Mouse (Mus musculus): ENCODE measurements around the gene Coq9.

Coq9 gene

DNA sequence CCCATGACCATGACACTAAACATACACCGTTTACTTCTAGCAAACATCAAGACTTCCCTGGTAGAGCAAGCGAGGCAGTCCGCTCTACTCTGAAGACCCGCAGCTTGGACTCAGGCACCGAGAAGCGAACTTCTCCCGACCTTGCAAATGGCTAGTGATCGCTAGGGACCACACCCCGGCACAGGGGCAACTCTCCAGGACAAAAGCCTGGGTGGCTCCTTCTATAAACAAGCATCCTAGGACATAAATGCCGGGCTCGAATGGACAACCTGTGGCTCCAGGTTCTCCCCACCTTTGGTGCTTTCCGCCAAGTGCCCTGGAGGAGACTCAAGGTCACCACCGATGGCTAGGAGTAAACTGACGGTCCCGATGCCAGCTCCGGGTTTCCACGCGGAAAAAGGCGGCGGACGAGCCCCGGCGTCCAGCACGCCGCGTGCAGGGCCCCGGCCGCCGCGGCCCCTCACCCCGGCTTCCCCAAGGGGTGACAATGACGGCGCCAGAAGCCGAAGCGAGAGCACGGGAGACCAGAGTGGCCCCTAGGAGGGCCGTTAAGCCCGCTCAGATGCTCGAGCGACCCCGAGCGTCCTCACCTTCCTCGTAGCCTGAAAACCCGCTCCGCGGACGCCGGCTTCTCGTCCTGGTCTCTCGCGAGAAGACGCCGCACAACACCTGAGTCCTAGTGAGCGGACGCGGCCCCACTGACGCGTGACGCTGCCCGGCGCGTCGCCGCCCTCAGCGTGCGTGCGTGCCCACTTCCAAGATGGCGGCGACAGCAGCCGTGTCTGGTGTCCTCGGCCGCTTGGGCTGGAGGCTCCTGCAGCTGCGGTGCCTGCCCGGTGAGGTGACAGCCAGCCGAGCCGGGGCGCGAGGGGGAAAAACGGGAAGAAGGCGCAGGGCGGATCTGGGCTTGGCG is at the start of gene Coq9, which contains the start of gene Ciapin1:
TSS of gene Coq9 (plus strand) at position 660 of the 913 bp plus-strand sequence.
TSS of gene Ciapin1 (minus strand) at position 697 of the 913 bp plus-strand sequence.
- peak; percentile 99 for DNase-seq (ENCODE audit: low spot score)

DNA sequence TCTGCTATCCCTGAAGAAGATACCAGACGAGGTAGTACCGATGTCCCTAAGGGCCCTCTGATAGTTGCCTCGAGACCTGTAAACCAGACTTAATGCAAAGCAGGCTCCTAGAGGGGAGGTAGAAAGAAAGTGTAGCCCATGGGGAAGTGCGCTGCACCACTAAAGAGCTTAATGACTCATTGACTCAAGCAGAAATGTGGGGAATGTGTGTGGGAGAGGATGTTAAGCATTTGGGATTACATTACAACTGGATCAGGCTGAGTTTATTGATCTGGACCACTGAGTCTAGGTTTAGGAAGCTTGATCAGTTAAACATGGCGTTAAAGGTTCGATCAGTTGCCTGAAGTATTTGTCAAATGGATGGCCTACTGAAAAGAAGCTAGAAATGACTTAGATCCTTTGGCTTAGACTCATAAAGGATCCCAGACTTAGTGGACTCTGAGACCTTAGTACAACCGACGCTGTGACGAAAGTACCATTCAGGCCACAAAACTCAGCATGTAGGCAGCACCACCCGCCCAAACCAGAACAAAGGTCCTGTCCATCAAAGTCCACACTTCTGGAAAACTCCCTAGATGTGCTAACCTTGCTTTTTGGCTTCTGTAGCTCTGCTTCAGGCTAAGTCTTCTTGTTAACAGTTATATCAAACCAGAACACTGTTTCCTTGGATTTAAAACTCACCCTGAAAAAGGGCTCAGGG is 48.7 kb upstream of the Coq9 start:
- DNase-seq (ENCODE audit: low spot score): no peak

DNA sequence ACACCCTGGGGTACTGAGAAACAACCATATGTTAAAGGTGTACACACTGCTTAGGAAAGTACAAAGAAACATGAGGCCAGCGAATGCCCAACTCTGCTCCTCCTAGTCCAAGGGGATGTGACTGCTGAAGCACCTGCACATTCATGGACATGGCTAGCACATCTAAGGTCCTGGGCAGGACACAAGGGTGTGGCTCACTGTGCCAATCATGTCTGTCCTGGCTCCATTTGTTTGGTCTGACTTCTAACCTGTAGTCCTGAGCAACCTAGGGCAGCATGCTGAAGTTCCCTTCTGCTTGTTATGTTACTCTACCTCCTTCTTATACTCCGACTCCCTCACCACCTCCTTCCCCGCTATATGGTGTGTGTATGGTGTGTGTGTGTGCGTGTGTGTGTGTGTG is 43.8 kb upstream of the Coq9 start:
- no peak for DNase-seq (ENCODE audit: low spot score)

DNA sequence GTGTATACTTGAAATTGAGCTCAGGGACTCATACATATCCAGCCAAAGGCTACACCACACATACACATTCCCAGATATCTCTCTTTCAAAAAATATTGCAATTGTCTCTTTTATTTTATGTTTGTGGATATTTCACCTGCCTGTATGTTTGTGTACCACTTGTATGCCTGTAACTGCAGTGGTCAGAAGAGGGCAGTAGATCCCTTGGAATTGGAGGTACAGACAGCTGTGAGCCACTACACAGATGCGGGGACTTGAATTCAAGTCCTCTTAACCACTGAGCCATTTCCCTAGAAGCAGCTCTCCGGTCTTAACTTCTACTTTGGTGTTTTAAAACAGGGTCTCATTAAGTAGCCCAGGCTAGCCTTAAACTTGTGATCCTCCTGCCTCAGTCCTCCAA is 43.3 kb upstream of the Coq9 start:
- no peak for DNase-seq (ENCODE audit: low spot score)

DNA sequence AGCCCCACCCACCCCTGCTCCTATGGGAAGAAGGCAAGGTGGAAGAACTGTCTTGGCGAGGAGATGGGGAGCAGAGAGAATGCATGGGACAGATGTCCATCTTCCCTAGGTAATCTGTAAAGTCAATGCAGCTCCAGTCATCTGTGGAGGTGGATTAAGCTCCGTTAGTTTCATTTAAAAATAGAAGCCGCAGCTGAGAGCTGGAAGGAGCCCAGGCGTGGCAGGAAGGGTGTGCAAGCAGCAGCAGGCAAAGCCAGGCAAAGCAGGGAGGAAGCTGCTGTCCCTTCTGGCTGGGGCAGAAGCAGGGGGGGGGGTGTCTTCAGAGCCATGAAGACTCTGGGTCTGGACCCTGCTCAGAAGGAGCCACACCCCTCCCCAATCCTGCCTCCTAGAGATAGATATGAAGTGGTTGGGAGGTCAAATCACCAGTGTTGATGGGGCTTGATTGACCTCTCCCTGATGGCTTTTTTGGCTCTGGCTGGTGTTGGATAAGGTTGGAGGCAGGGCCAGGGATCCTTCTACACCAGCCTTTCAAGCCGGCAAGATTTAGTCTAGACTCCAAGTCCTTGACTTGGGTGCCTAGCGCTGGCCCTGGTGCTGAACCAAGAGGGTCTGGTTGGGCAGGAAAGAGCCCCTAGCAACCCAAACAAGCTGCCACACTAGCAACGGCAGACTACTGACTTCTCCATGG is 37.7 kb upstream of the Coq9 start:
- peak; percentile 67 for DNase-seq (ENCODE audit: low spot score)

DNA sequence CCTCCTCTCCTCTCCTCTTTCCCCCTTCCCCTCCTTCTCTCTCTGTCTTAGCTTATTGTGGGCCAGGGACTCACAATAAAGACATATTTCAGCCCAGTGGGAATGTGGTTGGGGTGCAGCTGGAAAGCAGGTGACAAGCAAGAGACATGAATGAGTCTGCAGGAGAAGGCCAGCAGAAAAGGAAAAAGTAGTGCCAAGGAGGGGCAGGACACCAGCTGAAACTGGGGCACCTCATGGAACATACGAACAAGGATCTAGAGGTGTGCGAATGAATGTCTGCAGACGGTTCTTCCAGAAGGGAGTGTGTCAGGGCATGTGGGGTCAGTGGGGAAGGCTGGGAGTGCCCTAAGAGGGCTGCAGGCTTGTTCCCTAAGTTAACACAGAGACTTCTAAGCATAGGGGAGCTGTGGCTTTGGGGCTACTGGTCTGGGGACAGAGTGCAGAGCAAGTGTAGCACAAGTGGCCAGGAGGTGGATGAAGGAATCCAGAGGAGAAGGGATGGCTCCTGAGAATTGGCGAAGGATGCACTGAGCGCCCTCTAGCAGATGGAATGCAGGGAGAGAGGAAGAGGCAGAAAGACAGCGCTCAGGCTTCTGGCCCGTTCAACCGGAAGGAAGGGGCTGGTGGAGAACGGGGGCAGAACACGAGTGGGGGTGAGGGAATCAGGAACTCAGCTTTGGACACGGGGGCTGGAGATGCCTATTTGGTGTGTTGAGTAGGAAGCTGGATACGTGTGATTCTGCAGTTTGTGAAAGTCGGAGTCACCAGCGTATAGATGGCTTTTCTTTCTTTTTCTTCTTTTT is 36.6 kb upstream of the Coq9 start:
- peak; percentile 55 for DNase-seq (ENCODE audit: low spot score)

DNA sequence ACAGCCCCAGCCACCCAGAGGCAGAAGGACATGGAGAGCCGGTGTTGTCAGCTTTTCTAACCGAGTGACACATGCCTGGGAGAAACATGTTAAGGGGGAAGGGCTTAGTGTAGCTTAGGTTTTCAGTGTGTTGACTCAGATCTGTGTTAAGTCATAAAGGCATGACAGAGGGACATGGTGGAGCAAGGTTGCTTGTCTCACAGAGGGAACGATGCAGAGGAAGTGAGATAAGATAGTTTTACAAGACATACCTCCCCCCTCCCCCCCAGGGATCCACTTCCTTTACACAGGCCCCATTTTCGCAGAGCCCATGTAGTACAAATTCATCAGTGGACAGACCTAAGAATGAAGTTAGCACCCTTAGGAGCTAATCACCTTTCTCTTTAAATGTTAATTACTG is 35.7 kb upstream of the Coq9 start:
- DNase-seq (ENCODE audit: low spot score): no peak

DNA sequence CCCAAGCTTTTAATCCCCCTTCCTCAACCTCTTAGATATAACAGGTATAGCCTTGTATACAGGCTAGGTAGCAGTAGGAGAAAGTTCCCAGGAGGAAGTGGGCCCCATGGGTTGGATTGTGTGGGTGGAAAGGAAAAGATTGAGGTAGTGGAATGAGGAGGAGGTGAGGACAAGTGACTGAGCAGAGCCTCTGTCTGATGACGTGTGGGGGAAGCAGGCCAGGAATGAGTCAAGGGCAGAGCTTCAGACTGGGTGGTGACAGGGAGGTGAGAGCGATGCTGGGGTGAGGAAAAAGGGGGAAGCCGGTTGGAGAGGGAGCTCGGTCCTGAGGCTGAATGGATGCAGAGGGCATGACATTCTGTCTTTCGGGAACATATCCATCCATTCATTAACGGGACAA is 34.6 kb upstream of the Coq9 start:
- DNase-seq (ENCODE audit: low spot score): no peak

DNA sequence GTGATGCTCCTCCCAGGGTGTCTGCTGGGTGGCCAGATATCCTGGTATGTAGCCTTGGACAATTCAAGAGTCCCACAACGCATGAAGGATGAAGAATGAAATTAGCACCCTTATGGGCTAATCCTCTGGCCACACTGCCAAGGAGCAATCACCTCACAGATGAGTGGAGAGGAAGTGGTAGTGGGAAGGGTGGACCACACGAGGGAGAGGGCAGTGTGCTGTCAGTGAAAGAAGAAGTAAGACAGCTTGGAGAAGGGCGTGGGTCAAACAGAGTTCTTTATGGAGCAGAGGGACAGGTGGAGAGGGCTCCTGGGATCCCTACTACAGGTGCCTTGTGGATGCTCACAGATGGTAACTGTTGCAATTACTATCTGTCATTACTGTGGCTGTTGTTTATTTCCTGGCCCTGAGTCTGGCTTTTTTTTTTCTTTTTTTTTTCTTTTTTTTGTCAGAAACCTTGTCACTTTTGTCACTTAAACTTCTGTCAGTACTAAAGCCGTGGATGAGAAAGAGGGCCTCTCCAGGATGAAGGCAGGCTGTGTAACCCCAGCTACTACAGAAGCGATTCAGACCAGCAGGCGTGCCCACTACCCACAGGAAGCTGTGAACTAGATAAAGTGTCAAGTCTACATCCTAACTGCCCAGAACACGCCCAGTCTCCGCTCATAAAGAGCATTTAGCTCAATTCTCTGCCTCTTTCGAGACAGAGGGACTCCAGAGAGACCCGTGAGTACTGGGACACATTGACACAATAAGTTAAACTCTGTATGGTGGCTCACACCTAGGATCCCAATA is 33.4 kb upstream of the Coq9 start:
- DNase-seq (ENCODE audit: low spot score): no peak

DNA sequence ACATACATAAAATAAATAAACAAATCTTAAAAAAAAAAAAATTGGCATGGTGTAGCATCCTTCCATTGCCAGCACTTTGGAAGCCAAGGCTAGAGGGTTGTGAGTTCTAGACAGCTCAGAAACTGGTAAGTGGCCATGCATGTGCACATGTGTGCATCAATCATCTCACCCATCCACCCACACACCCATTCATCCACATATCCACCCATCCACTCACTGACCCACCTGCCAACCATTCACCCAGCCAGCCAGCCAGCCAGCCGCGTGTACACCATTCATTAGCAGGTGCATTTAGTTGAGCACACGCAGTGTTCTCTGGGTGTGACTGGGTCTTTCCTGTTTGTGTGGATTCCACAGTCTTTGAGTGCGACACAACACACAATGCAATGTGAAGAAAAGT is 32.3 kb upstream of the Coq9 start:
- DNase-seq (ENCODE audit: low spot score): no peak

DNA sequence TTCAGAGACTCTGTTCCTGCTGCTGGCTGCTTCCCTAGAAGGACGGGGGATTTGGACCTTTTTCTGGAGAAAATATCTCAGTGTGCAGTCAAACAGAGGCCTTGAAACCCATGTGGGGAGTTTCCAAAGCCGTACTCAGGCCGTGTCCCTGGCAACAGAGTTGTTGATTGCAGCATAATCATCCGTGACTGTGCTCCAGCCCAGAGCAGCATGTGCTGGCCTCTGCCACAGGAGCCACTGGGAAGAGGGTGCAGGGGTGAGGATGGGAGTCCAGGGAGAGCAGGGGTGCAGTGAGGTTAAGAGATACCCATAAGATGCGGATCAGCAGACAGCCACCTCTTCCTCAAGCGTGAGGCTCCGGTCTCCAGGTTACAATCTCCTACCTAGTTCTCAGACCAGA is 30.6 kb upstream of the Coq9 start:
- DNase-seq (ENCODE audit: low spot score): peak; percentile 23

DNA sequence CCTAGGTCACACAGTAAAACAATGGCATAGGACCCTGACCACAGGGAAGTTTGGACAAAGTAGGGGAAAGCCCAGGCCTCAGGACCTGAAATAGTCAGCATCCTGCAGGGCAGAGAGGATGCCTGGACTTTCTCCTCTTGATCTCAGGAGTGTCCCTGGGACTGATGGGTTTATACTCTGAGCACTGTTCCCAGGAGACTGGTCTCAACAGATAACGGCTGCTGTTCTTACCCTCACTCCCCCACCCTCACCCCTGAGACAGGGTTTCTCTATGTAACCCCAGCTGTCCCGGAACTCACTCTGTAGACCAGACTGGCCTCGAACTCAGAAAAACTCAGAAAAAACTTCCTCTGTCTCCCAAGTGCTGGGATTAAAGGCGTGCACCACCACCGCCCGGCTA is 29.7 kb upstream of the Coq9 start:
- no peak for DNase-seq (ENCODE audit: low spot score)

DNA sequence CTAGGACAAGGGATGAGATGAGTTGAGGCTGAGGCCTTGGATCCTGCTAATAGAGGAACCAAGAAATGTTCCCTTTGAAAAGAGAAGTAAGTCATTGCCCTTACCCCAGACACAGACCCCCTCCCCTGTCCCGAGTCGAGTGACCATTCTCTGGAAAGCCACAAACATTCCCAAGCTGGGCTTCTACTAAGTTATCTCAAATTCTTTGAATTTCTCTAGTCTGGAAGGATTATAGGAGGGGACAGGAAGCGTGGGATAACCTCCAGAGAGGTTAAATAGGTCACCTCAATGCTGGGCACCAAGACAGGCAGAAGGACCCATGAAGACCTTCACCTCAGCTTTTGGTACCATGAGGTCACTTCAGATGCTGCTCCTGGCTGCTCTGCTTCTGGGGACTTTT is 28.0 kb upstream of the Coq9 start, which contains the start of gene Ccl17:
TSS of gene Ccl17 (plus strand) at position 301 of the 400 bp plus-strand sequence.
- no peak for DNase-seq (ENCODE audit: low spot score)

DNA sequence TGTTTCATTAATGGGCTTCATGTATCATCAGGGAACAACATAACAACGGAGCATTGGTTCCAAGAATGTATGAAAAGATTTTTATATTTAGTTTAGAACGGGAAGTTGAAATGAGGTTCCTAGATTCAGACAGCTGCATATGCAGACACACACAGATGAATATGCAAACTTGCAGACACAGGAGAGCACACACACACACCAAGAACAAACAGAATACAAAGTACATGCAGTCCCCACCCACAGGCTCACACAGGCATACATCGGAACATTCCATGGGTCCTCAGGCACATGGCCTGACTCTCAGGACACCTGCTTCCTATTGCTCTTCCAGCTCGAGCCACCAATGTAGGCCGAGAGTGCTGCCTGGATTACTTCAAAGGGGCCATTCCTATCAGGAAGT is 27.3 kb upstream of the Coq9 start:
- DNase-seq (ENCODE audit: low spot score): no peak

DNA sequence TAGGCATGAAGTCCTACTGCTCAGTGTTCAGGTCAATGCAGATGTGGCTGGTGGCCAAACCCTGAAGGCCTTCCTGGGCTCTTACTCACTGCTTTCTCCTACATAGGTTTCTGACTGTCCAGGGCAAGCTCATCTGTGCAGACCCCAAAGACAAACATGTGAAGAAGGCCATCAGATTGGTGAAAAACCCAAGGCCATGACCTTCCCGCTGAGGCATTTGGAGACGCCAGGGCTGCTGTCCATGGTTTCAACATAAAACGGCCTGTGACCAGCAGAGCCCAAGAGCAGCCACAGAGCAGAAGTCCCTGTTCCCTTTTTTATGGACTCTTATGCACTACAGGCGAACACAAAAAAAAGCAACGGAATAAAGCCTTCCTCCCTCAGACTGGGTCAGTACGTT is 26.5 kb upstream of the Coq9 start:
- DNase-seq (ENCODE audit: low spot score): no peak

DNA sequence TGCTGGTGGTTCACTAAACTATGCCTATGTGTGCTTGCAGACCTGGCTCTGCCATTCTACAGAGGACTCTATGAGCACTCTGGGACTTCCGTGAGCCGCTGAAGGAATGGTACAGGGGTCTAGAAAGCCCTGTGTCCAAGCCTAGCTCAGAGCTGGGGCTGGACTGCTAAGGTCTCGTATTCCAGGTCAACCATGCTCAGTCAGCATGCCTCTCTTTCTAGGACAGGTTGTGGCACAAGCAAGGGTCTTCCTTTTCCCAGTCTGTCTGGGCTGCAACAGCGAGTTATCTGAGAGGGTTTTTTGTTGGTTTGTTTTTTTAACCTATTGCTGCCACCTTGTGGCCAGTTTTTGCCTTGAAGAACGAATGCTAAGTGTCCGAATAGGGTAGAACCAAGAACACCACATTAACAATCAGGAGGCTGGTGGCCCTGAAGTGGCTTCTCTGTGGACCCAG is 25.4 kb upstream of the Coq9 start:
- DNase-seq (ENCODE audit: low spot score): peak; percentile 89

DNA sequence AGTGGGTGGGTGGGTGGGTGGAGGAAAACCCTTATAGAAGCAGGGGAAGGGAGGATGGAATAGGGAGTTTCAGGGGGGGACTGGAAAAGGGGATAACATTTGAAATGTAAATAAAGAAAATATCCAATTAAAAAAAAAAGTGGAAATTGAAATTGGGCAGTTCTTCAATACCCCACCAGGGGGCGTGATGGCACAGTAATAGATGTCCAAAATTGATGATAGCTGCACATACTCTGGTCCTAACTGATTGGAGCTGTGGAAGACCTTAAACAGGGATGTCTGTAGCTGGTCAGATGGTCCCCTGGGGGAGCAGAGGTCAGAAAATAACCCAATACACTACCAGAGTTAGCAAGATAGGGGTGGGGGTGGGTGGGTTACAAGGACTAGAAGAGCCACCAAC is 23.6 kb upstream of the Coq9 start:
- DNase-seq (ENCODE audit: low spot score): peak; percentile 32

DNA sequence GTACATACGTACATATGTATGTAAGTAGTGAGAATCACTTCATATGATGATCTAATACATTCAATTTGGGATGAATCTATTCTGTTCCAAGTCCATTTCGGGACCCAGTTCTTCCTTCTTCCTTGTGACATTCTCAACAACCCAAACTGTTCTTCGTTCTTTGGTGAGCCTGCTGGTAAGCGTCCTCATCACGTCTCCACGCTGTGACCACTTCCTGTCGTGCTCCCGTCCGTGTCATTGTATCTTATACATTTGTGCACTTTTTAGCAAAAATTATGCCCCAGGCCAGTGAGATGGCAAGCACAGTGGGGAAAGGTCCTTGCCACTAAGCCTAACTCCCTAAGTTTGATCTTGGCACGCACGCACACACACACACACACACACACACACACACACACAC is 20.2 kb upstream of the Coq9 start:
- DNase-seq (ENCODE audit: low spot score): no peak

DNA sequence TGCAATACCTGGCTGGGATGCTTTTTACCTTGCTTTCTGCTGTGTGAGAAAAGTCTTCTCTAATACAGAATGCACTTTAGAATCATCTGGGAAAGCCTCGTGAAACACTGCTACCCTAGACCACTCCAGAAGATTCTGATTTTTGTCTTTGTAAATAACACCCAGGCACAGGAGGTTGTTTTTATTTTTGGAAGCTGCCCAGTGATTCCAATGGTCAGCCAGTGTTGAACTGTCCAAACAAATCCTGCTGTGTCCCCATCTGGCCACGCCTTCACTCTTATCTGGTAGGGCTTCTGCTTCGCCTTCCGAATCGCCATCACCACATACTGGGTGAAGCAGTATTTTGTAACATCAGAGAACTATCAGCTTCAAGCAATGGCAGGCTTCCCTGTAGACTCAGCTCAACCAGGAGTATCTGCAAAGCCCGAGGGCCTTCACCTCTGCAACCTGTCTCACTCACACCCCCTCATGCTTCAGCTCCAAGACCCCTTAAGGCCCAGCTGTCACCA is 18.4 kb upstream of the Coq9 start:
- no peak for DNase-seq (ENCODE audit: low spot score)

DNA sequence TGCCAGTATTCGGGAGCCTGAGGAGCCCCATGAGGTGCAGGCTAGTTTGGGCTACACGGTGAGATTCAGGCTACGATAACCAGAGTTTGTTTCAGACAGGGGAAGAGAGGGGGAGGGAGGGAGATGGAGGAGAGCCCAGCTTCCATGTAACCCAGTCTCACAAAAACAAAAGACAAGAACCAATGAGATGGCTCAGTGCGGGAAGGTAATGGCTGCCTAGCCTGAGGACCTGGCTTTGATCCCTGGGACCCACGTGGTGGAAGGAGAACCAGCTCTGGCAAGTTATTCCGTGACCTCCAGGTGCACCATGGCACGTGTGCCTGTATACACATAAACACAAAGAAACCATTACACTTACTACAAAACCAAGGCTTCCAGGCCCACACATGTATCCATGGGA is 17.6 kb upstream of the Coq9 start:
- no peak for DNase-seq (ENCODE audit: low spot score)

DNA sequence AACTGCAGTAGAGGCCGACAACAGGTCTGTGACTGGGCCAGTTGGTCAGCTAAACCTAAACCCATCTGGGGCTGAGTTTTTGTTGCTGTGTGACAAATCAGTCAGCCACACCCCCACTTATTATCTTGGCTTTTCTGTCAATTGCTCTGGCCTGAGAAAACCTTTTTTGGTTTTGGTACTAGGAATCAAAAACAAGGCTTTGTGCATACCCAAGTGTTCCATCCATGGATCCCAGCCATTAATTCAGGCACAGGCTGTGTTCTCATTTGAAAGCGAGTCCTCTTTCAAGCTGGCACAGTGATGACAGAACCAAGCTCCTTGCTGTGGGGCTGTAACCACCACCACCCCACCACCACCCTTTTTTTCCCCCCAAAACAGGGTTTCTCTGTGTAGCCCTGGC is 16.7 kb upstream of the Coq9 start:
- DNase-seq (ENCODE audit: low spot score): no peak

Measured in embryo, embryonic 10 days (tissue).